In genomic region chr12:17724412-17725090, GRCm38 (mm10) we compare ENCODE assay signal across 12 mouse cellular contexts. TPM values are rescaled to one million over a fixed set of nuclear protein-coding genes. Genes with fewer than 3 reads are reported as not detected.
DNase-seq lines count a peak whose midpoint lies in the region; ATAC-seq and TF ChIP-seq lines count a peak whose summit lies in the region.
"Had no signal": no experiment of that assay in that cellular context is flagged by ENCODE, and none has a peak within 500 bp of the region (broad histone marks: within the 10 kb centered on the region; RNA-seq: fewer than 3 reads in every experiment).

No protein-coding gene starts in this region.

- WGBS in heart, embryonic 12.5 days = 51% methylated on average over 3 of the region's 3 CpGs
- WGBS in thymus, adult 2 months = 6% methylated on average over 3 of the region's 3 CpGs
- 23% methylated on average over 3 of the region's 3 CpGs for WGBS in macrophage (ENCODE audit: missing documents)

- H3K4me3 ChIP-seq in heart, embryonic 12.5 days = no peak overlapping the region
- no peak overlapping the region for H3K4me3 ChIP-seq in thymus, adult 2 months (ENCODE audit: control insufficient read depth, insufficient read depth, low read length)
- no peak overlapping the region for H3K4me3 ChIP-seq in macrophage (ENCODE audit: inconsistent target)

- no peaks in the 10 kb centered on the region for H3K9me3 ChIP-seq in heart, embryonic 12.5 days (replicated peaks)

- TF ChIP-seq CTCF in thymus, adult 2 months (IDR thresholded peaks at IDR 0.05; ENCODE audit: borderline replicate concordance, control insufficient read depth, extremely low read depth, insufficient read depth, low read length, poor library complexity) = no peak

- H3K79me2 ChIP-seq in macrophage (ENCODE audit: inconsistent target) = peaks cover 100% of the 10 kb centered on the region

- 0 out of 2 replicates have a peak overlapping the region, but pooled peaks have one; percentile 26 for H3K27ac ChIP-seq in heart, embryonic 12.5 days (ENCODE audit: poor library complexity, severe bottlenecking)
- peak overlapping the region; percentile 95 for H3K27ac ChIP-seq in thymus, adult 2 months (ENCODE audit: control insufficient read depth, insufficient read depth, low read length)
- H3K27ac ChIP-seq in macrophage = peak overlapping the region; percentile 65

- no peaks in the 10 kb centered on the region for H3K36me3 ChIP-seq in heart, embryonic 12.5 days
- no peaks in the 10 kb centered on the region for H3K36me3 ChIP-seq in thymus, adult 2 months (ENCODE audit: control insufficient read depth, insufficient read depth, low read length)
- no peaks in the 10 kb centered on the region for H3K36me3 ChIP-seq in macrophage (ENCODE audit: inconsistent target)

- no peak for DNase-seq in heart, adult 18-20 months
- DNase-seq in thymus, adult 2 months = peak; percentile 44
- DNase-seq in thymus, adult 18-20 months = no peak
- DNase-seq in right cerebral cortex, postnatal 36 days (ENCODE audit: low spot score in 2 of 2) = no peak
- no peak for DNase-seq in gastrocnemius, postnatal 25 days
- no peak for DNase-seq in spleen, postnatal 4 days (ENCODE audit: low spot score in 2 of 2)
- DNase-seq: cerebellum, postnatal 25 days; forebrain, postnatal 0 days; kidney, adult 2 months had no signal

- no peak overlapping the region for H3K9ac ChIP-seq in heart, embryonic 12.5 days
- H3K9ac ChIP-seq: forebrain, postnatal 0 days had no signal

- no peaks in the 10 kb centered on the region for H3K27me3 ChIP-seq in heart, embryonic 12.5 days (replicated peaks)
- H3K27me3 ChIP-seq in thymus, adult 2 months (ENCODE audit: control insufficient read depth, insufficient read depth, low read length) = no peaks in the 10 kb centered on the region
- H3K27me3 ChIP-seq: CH12.LX had no signal

- TF ChIP-seq POLR2A in thymus, adult 2 months (IDR thresholded peaks at IDR 0.05; ENCODE audit: control insufficient read depth, extremely low read depth, insufficient read depth, low read length, poor library complexity) = no peak

- H3K4me2 ChIP-seq in heart, embryonic 12.5 days = no peak overlapping the region

- no peak for ATAC-seq in heart, embryonic 12.5 days (ENCODE audit: insufficient number of reproducible peaks, low FRiP score)
- ATAC-seq: forebrain, postnatal 0 days had no signal

- peaks cover 55% of the 10 kb centered on the region for H3K4me1 ChIP-seq in heart, embryonic 12.5 days (replicated peaks)
- H3K4me1 ChIP-seq in thymus, adult 2 months (replicated peaks; ENCODE audit: control insufficient read depth, insufficient read depth, low read length) = peaks cover 73% of the 10 kb centered on the region

RNA-seq across cellular contexts. Expression of gene Hpcal1, which starts 33.9 kb away (rescaled TPM):
- polyA plus RNA-seq in heart, embryonic 12.5 days (2016; fragmentation: Nextera tagmentation; extraction: Ambion mirVana) = 19.9 and 22.1 TPM in 2 replicates
- 10 to 100 TPM; 18.7 to 20.6 TPM for total RNA-seq in heart, adult 18-20 months (2021)
- polyA plus RNA-seq in thymus, adult 2 months (2012; rRNA removed) = 322 and 334 TPM in 2 replicates
- 10 to 100 TPM in 25 of 26 experiments, 1 to 10 TPM in 1; 7.3 to 55.5 (median 28.3) TPM for total RNA-seq in macrophage (2018; cell fraction: chromatin; rRNA removed)
- 100 to 1,000 TPM; 125 to 174 (median 149) TPM for total RNA-seq in macrophage (2018; cell fraction: cytosol; rRNA removed)
- 100 to 1,000 TPM in 4 of 26 experiments, 10 to 100 TPM in 22; 40.3 to 121 (median 76.1) TPM for total RNA-seq in macrophage (2018; cell fraction: nucleus; rRNA removed)
- 131 to 142 TPM (median 142 TPM) in 3 replicates for polyA plus RNA-seq in macrophage (2018)
- total RNA-seq in gastrocnemius, postnatal 25 days (2021) = 1 to 10 TPM; 6.4 to 8.0 TPM

Comparison
In these comparisons a context has a peak if more than half of its experiments do, and no peak if none do; other contexts are left out.
1. H3K27ac ChIP-seq: peak in every context shown above with its lines; median percentile 95 in thymus, adult 2 months; 65 in macrophage; 26 in heart, embryonic 12.5 days.